Mouse (Mus musculus) WW6 (cell line): ENCODE measurements at regions not wholly inside any gene's neighbourhood (a gene's known extent, or its start where the extent isn't known, plus 50 kb on each side); places are given as distances from the start of the nearest gene placed in this dataset.
A peak's percentile ranks its signal among the peaks of the same experiment; 100 is the strongest.

Experiments used
- DNase-seq: peaks from one replicate; pipeline ENCODE4 v3.0.0-alpha.2; 2013; ENCODE audit warnings: low read depth, low spot score

- no peak for DNase-seq
Observed at GRCm38 (mm10) chr1:83835965-83836364, 428.0 kb upstream of the Sphkap start.

- no peak for DNase-seq
Observed at GRCm38 (mm10) chr1:83832946-83833345, 424.9 kb upstream of the Sphkap start.

DNA sequence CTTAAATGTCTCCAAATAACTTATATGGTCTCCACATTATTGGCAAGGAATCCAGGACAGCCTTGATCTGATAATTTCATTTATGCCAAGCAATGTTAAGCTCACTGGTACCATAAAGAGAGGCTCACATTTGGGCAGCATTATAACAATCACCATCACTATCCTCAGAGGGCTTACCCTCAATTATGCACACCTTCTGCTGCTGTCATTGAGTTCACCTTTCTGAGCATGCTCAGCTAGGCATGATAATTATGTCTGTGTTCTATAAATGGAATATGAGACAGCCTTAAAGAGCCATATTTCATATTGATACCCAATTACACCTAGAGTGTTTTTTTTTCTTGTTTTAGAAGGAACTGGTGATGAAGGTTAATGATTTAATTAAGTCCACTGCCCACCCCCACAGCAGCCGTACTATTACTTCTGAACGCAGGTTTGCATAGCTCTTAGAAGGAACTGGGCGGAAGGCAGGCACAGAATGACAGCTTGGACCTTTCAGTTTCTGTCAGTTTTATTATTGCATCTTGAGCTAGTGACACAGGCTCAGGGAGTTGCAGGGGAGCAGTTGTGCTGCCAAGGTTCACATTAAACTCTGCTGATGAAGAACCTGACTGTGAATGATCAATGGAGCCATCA is 424.0 kb upstream of the Sphkap start:
- DNase-seq, result no peak

DNA sequence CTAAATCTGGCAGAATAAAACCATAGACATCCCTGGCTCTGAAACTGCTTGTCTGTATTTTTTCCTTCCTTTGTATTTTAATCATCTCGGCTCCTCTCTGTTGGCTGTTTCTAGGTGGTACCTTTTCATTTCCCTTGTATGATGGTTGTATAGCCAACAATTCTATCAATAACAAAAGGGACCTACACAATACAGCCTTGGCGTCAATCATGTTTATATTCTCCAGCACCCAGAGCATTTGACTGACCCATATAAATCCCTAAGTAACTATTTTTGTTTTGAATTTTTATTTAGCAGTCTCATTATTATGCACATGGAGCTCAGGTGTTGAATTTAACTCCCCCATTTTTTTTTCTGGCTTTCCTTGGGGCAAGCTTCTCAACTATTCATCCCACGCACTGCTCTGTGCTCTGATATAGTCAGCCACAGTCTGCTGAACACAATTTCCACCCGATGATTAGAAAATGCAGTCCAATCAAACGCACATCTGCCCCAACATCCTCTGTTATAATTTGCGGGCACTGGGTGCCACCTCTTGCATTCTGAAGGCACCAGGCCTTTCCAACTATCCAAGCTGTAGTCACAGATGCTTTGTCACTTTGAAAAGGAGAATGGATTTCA is 422.1 kb upstream of the Sphkap start:
- no peak for DNase-seq

DNA sequence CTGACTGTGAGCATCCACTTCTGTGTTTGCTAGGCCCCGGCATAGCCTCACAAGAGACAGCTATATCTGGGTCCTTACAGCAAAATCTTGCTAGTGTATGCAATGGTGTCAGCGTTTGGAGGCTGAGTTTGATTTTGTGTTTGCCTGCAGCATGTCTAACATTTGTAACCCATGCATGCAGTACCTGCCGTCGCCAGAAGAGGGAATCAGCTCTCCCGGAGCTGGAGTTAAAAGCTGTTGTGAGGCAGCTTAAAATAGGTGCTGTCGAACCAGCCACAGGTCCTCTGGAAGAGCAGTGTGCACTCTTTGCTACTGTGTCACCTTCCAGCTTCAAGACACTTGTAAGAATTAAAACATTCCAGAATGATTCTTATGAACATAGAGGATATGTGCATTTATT is 403.2 kb upstream of the Sphkap start:
- DNase-seq, result peak; percentile 40

DNA sequence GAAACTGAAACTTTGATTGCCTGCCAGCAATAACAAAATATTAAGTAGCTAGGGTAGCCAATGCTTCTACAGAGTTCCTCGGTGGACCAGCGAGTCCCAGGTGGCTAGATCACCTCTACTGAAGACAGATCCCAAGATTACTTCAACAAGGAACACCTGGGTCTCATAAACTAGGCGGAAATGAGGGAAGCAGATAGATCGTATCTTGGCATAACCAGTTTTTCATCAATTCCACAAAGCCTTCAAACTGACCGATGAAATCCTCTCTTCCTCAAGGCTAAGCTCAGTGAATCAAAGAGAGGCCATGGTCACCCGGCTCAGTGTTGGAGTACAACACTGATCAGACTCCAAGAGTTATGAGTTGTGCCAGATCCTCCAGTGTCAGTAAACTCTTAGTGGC is 400.4 kb upstream of the Sphkap start:
- no peak for DNase-seq

GRCm38 (mm10) chr1:83803345-83804041 is 395.5 kb upstream of the Sphkap start:
- no peak for DNase-seq

- no peak for DNase-seq
Observed at GRCm38 (mm10) chr1:83801759-83802158, 393.8 kb upstream of the Sphkap start.

GRCm38 (mm10) chr1:83796961-83797891 is 389.2 kb upstream of the Sphkap start:
- no peak for DNase-seq

DNA sequence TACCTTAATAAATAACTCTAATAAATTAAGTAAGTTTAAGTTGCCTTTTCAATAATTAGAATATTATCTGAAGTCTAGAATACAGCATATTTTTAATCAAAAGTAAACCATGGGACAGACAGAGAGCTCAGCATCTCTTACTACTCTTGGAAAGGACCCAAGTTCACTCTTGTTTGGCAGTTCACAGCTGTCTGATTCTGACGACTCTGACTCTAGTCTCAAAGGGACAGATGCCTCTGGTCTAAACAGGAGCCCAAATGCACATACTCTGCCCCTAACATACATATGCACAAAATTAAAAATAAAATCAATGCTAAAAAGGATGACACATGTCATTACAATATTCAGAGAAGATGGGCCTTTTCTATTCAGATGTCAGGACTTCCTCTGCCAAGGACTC is 369.2 kb upstream of the Sphkap start:
- DNase-seq, result no peak

DNA sequence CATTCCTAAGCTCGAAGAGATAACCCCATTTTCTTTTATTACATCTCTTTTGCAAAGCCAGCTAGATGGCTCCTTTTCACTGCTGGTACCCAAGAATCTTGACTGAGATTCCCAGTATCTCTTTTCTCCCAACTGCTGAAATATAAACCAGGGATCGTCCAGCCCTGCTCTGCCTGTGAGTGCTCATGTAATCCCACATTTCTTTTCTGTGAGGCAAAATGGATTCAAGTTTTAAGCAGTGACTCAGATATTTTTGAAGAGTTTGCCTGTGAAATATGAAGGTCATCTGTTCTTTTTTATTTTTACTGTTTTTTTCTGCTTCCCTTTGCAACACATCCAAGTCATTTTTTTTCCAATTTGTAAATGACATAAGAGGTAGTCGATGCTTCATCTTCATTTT is 363.2 kb upstream of the Sphkap start:
- DNase-seq, result no peak

- no peak for DNase-seq
Observed at GRCm38 (mm10) chr1:83761499-83761898, 353.5 kb upstream of the Sphkap start.

DNA sequence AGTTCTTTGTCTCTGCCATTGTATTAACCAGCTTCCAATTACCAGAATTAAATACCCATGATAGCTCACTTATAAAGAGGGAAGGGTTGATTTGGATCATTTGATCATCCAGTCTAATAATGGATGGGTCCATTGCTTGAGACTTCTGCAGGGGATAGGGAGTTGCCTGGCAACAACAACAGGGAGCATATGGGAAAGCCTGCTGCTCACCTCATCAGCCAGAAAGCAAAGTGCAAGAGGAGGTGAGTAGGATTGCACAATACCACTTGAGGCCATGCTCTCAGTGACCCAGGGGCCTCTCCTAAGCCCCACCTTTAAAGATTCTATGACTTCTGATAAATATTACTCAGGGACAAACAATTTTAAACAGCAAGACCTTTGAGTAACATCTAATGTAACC is 348.9 kb upstream of the Sphkap start:
- no peak for DNase-seq

DNA sequence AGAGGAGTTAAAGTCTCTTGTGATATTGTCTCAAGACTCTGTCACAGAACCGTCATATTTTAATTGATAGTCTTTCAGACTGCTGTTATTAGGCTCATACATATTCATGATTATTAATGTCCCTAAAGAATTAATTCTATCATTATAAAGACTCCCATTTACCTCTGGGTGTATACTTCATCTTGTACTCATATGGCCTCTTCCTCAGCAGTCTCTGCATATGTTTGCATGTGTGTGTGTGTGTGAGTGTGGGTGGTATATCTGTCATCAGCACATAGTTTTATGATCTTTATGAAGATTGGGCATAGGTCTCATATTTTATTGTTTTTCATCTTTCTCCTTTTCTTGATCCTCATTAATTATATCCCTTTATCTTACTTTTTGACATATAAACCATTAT is 347.3 kb upstream of the Sphkap start:
- no peak for DNase-seq

- DNase-seq, result no peak
Observed at GRCm38 (mm10) chr1:83752976-83753375, 345.0 kb upstream of the Sphkap start.

DNA sequence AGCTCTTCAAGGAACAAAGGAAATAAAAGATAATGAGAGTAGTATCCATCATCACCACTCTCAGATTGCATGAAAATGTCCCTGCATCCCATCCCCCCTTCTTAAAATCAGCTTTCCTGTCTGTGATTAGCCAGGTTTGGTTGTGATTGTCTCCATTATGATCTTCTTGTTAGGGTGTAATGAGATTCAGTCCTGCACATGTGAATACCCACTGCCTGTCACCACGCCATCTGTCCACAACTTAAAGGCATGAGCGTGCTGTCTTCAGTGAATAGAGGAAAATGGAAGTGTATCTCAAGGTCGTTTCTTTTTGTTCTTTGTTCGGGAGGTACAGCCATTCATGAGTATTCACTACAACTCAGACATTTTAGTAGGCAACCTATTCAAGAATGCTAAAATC is 341.0 kb upstream of the Sphkap start:
- no peak for DNase-seq

DNA sequence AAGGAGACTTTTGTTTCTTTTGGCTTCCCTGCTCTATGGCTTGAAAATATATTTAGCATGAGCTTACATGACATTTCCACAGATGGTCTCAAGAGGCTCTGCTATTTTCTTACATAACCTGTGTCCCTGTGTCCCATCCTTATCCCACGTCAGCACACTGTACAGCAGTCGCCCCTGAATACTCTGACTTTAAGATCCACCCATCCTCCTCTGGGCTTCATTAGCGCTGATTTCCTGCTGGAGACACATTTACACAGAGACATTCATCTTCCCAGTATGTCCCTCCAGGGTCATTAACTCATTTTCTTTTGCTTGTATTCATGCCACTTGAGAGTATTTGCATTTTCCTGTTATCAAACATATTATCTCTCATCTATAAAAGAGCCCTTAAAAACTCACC is 340.1 kb upstream of the Sphkap start:
- no peak for DNase-seq

DNA sequence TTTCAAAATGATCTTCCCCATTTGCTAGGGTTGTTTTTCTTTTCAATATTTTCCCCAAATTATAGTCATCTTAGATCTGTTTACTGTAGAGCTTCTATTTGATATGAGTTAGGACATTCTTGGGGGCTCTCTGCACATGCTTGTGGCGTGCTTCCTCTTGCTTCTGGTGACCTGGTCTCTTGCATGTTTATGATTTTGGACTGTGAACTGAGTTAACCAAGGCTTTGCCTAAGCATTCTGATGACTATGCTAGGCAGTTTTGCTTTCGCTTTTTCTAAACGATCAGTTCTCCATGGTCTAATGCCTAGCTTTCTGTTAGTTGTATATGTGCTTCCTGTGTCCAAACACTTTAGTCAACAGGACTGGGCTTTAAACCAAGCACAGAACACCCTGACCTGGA is 339.4 kb upstream of the Sphkap start:
- no peak for DNase-seq

DNA sequence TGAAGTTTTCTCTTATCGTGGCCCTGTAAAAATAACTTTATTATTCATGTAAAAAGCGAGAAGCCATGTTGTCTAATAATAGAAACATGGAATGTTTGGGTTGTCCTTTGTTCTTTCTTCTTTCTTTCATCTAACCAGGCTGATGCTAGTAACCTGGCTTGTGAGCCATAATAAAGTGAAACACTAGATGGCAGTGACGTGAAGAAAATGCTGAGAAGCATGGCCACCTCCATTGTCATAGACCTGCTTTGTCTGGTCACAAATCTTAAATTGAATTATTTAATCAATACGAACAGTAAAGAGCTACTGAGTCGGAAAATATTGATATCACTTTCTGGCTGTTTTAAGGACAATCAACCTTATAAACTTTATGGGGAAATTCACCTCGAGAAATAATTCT is 338.0 kb upstream of the Sphkap start:
- DNase-seq, result no peak

GRCm38 (mm10) chr1:83736428-83737117 is 328.6 kb upstream of the Sphkap start:
- no peak for DNase-seq

- DNase-seq, result no peak
Observed at GRCm38 (mm10) chr1:83731682-83732081, 323.7 kb upstream of the Sphkap start.

GRCm38 (mm10) chr1:83728810-83729209 is 320.8 kb upstream of the Sphkap start:
- DNase-seq, result no peak
